Mouse (Mus musculus) duodenum, adult 2 months (tissue): ENCODE measurements around the gene Sim1. TPM values are rescaled to one million over a fixed set of nuclear protein-coding genes. Genes with fewer than 3 reads are reported as not detected.

Experiments used
- polyA plus RNA-seq: library from polyadenylated mRNA; depleted of rRNA; stranded (reverse); fragments of >200 nt; gene quantifications from 2 replicates; pipeline ENCODE4 v1.2.3, GENCODE M21; 2012; ENCODE audit warnings: low replicate concordance; rRNA removed

Gene Sim1
- not detected in 2 replicates for polyA plus RNA-seq

GRCm38 (mm10) chr10:50894170-50894991 is at the start of gene Sim1:
Gene Sim1, plus strand, starts transcription at chr10:50894754.

